In the genomic region with DNA sequence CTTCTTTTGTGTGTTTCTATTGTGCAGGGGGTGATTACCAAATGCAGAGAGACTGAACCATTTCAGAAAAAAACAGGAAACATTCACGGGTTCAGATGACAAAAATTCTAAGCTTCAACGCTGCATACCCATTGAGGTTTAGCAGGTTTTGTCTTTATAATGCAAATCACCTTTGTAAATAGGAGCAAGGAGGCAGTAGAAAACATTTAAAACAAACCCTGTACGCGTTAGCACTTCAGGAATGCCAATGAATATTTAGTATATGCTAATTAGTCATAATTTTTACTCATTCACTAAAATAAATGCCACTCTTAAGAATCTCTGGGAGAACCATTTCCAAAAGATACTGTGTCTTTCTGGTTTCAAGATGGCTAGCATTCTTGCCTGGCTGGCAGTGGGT, we compare ENCODE assay signal across 16 mouse cellular contexts.
"Had no signal": no experiment of that assay in that cellular context is flagged by ENCODE, and none has a peak within 500 bp of the region (broad histone marks: within the 10 kb centered on the region; RNA-seq: fewer than 3 reads in every experiment).

No protein-coding gene starts in this region.

- H3K27ac ChIP-seq: kidney, embryonic 15.5 days; liver, embryonic 13.5 days; neural tube, embryonic 12.5 days; neural tube, embryonic 15.5 days; stomach, embryonic 15.5 days had no signal

- H3K9me3 ChIP-seq: kidney, embryonic 15.5 days; liver, embryonic 13.5 days; neural tube, embryonic 12.5 days; neural tube, embryonic 15.5 days; stomach, embryonic 15.5 days had no signal

- H3K36me3 ChIP-seq: kidney, embryonic 15.5 days; liver, embryonic 13.5 days; neural tube, embryonic 12.5 days; neural tube, embryonic 15.5 days; stomach, embryonic 15.5 days had no signal

- DNase-seq: kidney, postnatal 10 days; kidney, postnatal 36 days; liver, embryonic 13.5 days; lung, adult 2 months; lung, postnatal 14 days; lung, postnatal 4 days; midbrain, embryonic 14.5 days; right cerebral cortex, adult 18-20 months; right cerebral cortex, postnatal 14 days; right cerebral cortex, postnatal 4 days; thymus, postnatal 25 days had no signal

- H3K4me1 ChIP-seq: kidney, embryonic 15.5 days; liver, embryonic 13.5 days; neural tube, embryonic 12.5 days; neural tube, embryonic 15.5 days; stomach, embryonic 15.5 days had no signal

- H3K27me3 ChIP-seq: kidney, embryonic 15.5 days; liver, embryonic 13.5 days; neural tube, embryonic 12.5 days; neural tube, embryonic 15.5 days; stomach, embryonic 15.5 days had no signal

- H3K4me2 ChIP-seq: kidney, embryonic 15.5 days; liver, embryonic 13.5 days; midbrain, embryonic 11.5 days; neural tube, embryonic 12.5 days; neural tube, embryonic 15.5 days; stomach, embryonic 15.5 days had no signal

- H3K9ac ChIP-seq: kidney, embryonic 15.5 days; liver, embryonic 13.5 days; neural tube, embryonic 12.5 days; neural tube, embryonic 15.5 days; stomach, embryonic 15.5 days had no signal

- H3K4me3 ChIP-seq: kidney, embryonic 15.5 days; liver, embryonic 13.5 days; neural tube, embryonic 12.5 days; neural tube, embryonic 15.5 days; stomach, embryonic 15.5 days had no signal
